Mouse (Mus musculus) CH12.LX (cell line): ENCODE measurements at regions not wholly inside any gene's neighbourhood (a gene's known extent, or its start where the extent isn't known, plus 50 kb on each side); places are given as distances from the start of the nearest gene placed in this dataset.

Experiments used
- DNase-seq: peaks from one replicate; pipeline ENCODE4 v3.0.0-alpha.2; 2013; ENCODE audit errors: extremely low read depth
- H3K27ac ChIP-seq: 2 replicates; pipeline ENCODE4 v1.5.1; 2012; ENCODE audit warnings: low read depth, mild to moderate bottlenecking, control low read depth, moderate library complexity; ENCODE audit not compliant: insufficient read depth
- H3K27me3 ChIP-seq: replicated peaks from 2 replicates; pipeline ENCODE3; 2012; ENCODE audit warnings: inconsistent platforms
- H3K36me3 ChIP-seq, 2 experiments: replicated peaks in 1 of 2; 2 replicates each; pipeline versions ENCODE3 to v1.6.1; 2012; ENCODE audit warnings: inconsistent platforms in 1 of 2, low read length in 1 of 2, mild to moderate bottlenecking in 1 of 2, mixed read lengths in 1 of 2, moderate library complexity in 1 of 2; ENCODE audit not compliant: control insufficient read depth in 1 of 2, insufficient read depth in 1 of 2
- H3K4me1 ChIP-seq, 2 experiments: 2 replicates each; pipeline ENCODE4 v1.6.1; 2012; ENCODE audit warnings: inconsistent platforms in 1 of 2, moderate library complexity in 1 of 2; ENCODE audit not compliant: insufficient read depth in 2 of 2, control insufficient read depth in 1 of 2
- H3K4me2 ChIP-seq: 2 replicates; pipeline ENCODE4 v1.6.1; 2012; ENCODE audit warnings: low read depth, mild to moderate bottlenecking, control low read depth; ENCODE audit not compliant: poor library complexity, insufficient read depth, severe bottlenecking
- H3K4me3 ChIP-seq, 3 experiments: fragments of 150-350 bp in 1 of 3; sonication (generic) in 1 of 3; replicated peaks in 1 of 3; 2 replicates each; pipeline versions ENCODE3 to v1.5.1; 2011 to 2012; ENCODE audit warnings: low read depth in 2 of 3, low read length in 2 of 3, mild to moderate bottlenecking in 2 of 3, moderate library complexity in 2 of 3, control low read depth in 1 of 3, improper control_type of control experiment in 1 of 3, inconsistent platforms in 1 of 3, mixed read lengths in 1 of 3; ENCODE audit not compliant: poor library complexity in 1 of 3
- H3K79me2 ChIP-seq: replicated peaks from 2 replicates; pipeline ENCODE4 v1.6.1; 2012; ENCODE audit warnings: mild to moderate bottlenecking, moderate library complexity; ENCODE audit not compliant: control insufficient read depth, poor library complexity, insufficient read depth, severe bottlenecking; ENCODE audit errors: extremely low read depth
- H3K9ac ChIP-seq: 2 replicates; pipeline ENCODE4 v1.6.1; 2012; ENCODE audit warnings: low read depth, mild to moderate bottlenecking, control low read depth, moderate library complexity; ENCODE audit not compliant: insufficient read depth
- H3K9me3 ChIP-seq: replicated peaks from 2 replicates; pipeline ENCODE3; 2012; ENCODE audit warnings: low read length, inconsistent platforms, mixed read lengths
- BHLHE40 ChIP-seq: IDR thresholded peaks from 2 replicates; pipeline ENCODE4 v1.6.1; 2011; ENCODE audit warnings: mild to moderate bottlenecking, low read depth, low read length, improper control_type of control experiment
- CHD2 ChIP-seq: IDR thresholded peaks from 2 replicates; pipeline ENCODE4 v1.6.1; 2011; ENCODE audit warnings: low read length, improper control_type of control experiment
- ELF1 ChIP-seq: IDR thresholded peaks from 2 replicates; pipeline ENCODE4 v1.6.1; 2014; ENCODE audit warnings: low read depth, mild to moderate bottlenecking, inconsistent platforms, low read length, improper control_type of control experiment
- EP300 ChIP-seq: IDR thresholded peaks from 2 replicates; pipeline ENCODE4 v1.6.1; 2011; ENCODE audit warnings: low read length, improper control_type of control experiment
- ETS1 ChIP-seq: conservative IDR thresholded peaks from 2 replicates; pipeline ENCODE4 v1.6.1; 2012; ENCODE audit warnings: low read depth, mild to moderate bottlenecking, inconsistent platforms, low read length, improper control_type of control experiment, moderate library complexity
- GABPA ChIP-seq: IDR thresholded peaks from 2 replicates; pipeline ENCODE4 v1.6.1; 2012; ENCODE audit warnings: low read depth, low read length, improper control_type of control experiment, inconsistent platforms; ENCODE audit not compliant: insufficient replicate concordance
- HCFC1 ChIP-seq: IDR thresholded peaks from 2 replicates; pipeline ENCODE4 v1.6.1; 2012; ENCODE audit warnings: low read depth, mild to moderate bottlenecking, inconsistent platforms, low read length, improper control_type of control experiment
- IRF4 ChIP-seq: IDR thresholded peaks from 2 replicates; pipeline ENCODE4 v1.6.1; 2014; ENCODE audit warnings: low read depth, mild to moderate bottlenecking, inconsistent platforms, low read length, improper control_type of control experiment
- JUN ChIP-seq: IDR thresholded peaks from 2 replicates; pipeline ENCODE4 v1.6.1; 2011; ENCODE audit warnings: low read depth, mild to moderate bottlenecking, low read length, improper control_type of control experiment, moderate library complexity; ENCODE audit not compliant: insufficient read depth
- MAX ChIP-seq: IDR thresholded peaks from 2 replicates; pipeline ENCODE4 v1.6.1; 2011; ENCODE audit warnings: low read length, improper control_type of control experiment
- MAZ ChIP-seq: IDR thresholded peaks from 2 replicates; pipeline ENCODE4 v1.6.1; 2012; ENCODE audit warnings: low read depth, mild to moderate bottlenecking, inconsistent platforms, low read length, improper control_type of control experiment, moderate library complexity
- MEF2A ChIP-seq: IDR thresholded peaks from 2 replicates; pipeline ENCODE4 v1.6.1; 2014; ENCODE audit warnings: low read depth, mild to moderate bottlenecking, inconsistent platforms, low read length, improper control_type of control experiment, borderline replicate concordance
- MXI1 ChIP-seq: IDR thresholded peaks from 2 replicates; pipeline ENCODE4 v1.6.1; 2011; ENCODE audit warnings: mild to moderate bottlenecking, low read depth, low read length, improper control_type of control experiment
- MYC ChIP-seq: IDR thresholded peaks from 2 replicates; pipeline ENCODE4 v1.6.1; 2011; ENCODE audit warnings: low read depth, mild to moderate bottlenecking, improper control_type of control experiment, low read length
- NRF1 ChIP-seq: IDR thresholded peaks from 2 replicates; pipeline ENCODE4 v1.6.1; 2014; ENCODE audit warnings: low read depth, mild to moderate bottlenecking, inconsistent platforms, low read length, improper control_type of control experiment, moderate library complexity
- PAX5 ChIP-seq: IDR thresholded peaks from 2 replicates; pipeline ENCODE4 v1.6.1; 2012; ENCODE audit warnings: low read length, inconsistent platforms, mixed read lengths
- POLR2A ChIP-seq: IDR thresholded peaks from 2 replicates; pipeline ENCODE4 v1.6.1; 2011; ENCODE audit warnings: low read depth, mild to moderate bottlenecking, improper control_type of control experiment, low read length
- RAD21 ChIP-seq: IDR thresholded peaks from 2 replicates; pipeline ENCODE4 v1.6.1; 2011; ENCODE audit warnings: low read depth, mild to moderate bottlenecking, low read length, improper control_type of control experiment, moderate library complexity
- RCOR1 ChIP-seq: conservative IDR thresholded peaks from 2 replicates; pipeline ENCODE4 v1.6.1; 2012; ENCODE audit warnings: low read depth, mild to moderate bottlenecking, inconsistent platforms, low read length, improper control_type of control experiment
- SIN3A ChIP-seq: IDR thresholded peaks from 2 replicates; pipeline ENCODE4 v1.6.1; 2012; ENCODE audit warnings: low read length, improper control_type of control experiment, inconsistent platforms
- TCF12 ChIP-seq: IDR thresholded peaks from 2 replicates; pipeline ENCODE4 v1.6.1; 2014; ENCODE audit warnings: low read depth, mild to moderate bottlenecking, inconsistent platforms, low read length, improper control_type of control experiment
- UBTF ChIP-seq: IDR thresholded peaks from 2 replicates; pipeline ENCODE4 v1.6.1; 2012; ENCODE audit warnings: low read depth, mild to moderate bottlenecking, inconsistent platforms, low read length, improper control_type of control experiment, moderate library complexity
- USF1 ChIP-seq: IDR thresholded peaks from 2 replicates; pipeline ENCODE4 v1.6.1; 2014; ENCODE audit warnings: low read depth, mild to moderate bottlenecking, inconsistent platforms, low read length, improper control_type of control experiment
- USF2 ChIP-seq: conservative IDR thresholded peaks from 2 replicates; pipeline ENCODE4 v1.6.1; 2011; ENCODE audit warnings: low read depth, low read length, improper control_type of control experiment
- ZC3H11A ChIP-seq: IDR thresholded peaks from 2 replicates; pipeline ENCODE4 v1.6.1; 2012; ENCODE audit warnings: low read depth, mild to moderate bottlenecking, inconsistent platforms, low read length, improper control_type of control experiment
- ZKSCAN1 ChIP-seq: IDR thresholded peaks from 2 replicates; pipeline ENCODE4 v1.6.1; 2012; ENCODE audit warnings: low read depth, inconsistent platforms, low read length, improper control_type of control experiment, borderline replicate concordance
- ZNF384 ChIP-seq: IDR thresholded peaks from 2 replicates; pipeline ENCODE4 v1.6.1; 2012; ENCODE audit warnings: low read depth, low read length, improper control_type of control experiment, inconsistent platforms
- dilution Hi-C: fragments of 300-500 bp; cut with MboI; formaldehyde crosslinking; loops from 2 replicates; pipeline ENCODE4 v1.14.3; 2020; ENCODE audit warnings: low sequenced_read_pairs; ENCODE audit not compliant: extremely low pct_unique_long_range_greater_than_20kb, extremely low pct_ligation_motif_present
- in situ Hi-C: fragments of 300-500 bp; cut with MboI; formaldehyde crosslinking; loops from 3 replicates; pipeline ENCODE4 v1.14.3; 2019; ENCODE audit warnings: low sequenced_read_pairs, low pct_ligation_motif_present, low pct_unique_long_range_greater_than_20kb, mixed read lengths

- no peaks in the 10 kb centered on the region for H3K79me2 ChIP-seq
- DNase-seq, result no peak
- no peak overlapping the region for H3K4me3 ChIP-seq
- TF ChIP-seq UBTF, result no peak
- TF ChIP-seq JUN, result no peak
- TF ChIP-seq MEF2A, result no peak
- TF ChIP-seq MXI1, result no peak
- no peak for TF ChIP-seq CHD2
- no peak for TF ChIP-seq USF2
- no peak for TF ChIP-seq BHLHE40
- TF ChIP-seq RCOR1, result no peak
- TF ChIP-seq RAD21, result no peak
- no peak for TF ChIP-seq TCF12
- no peak for TF ChIP-seq ZKSCAN1
- no peak for TF ChIP-seq ETS1
- TF ChIP-seq MYC, result no peak
- TF ChIP-seq ELF1, result no peak
- no peak for TF ChIP-seq USF1
- TF ChIP-seq IRF4, result no peak
- no peak for TF ChIP-seq ZNF384
- TF ChIP-seq MAX, result no peak
- no peak for TF ChIP-seq SIN3A
- TF ChIP-seq POLR2A, result no peak
- no peak overlapping the region for H3K4me2 ChIP-seq
- H3K27me3 ChIP-seq, result no peaks in the 10 kb centered on the region
- dilution Hi-C loops (no loop called here), in situ Hi-C loops (no loop called here)
- H3K27ac ChIP-seq, result no peak overlapping the region
- no peaks in the 10 kb centered on the region for H3K36me3 ChIP-seq
- H3K4me1 ChIP-seq, result peaks cover 0 to 33% of the 10 kb centered on the region in 2 experiments; a peak in 2 of 4 replicates
- no peaks in the 10 kb centered on the region for H3K9me3 ChIP-seq
- no peak overlapping the region for H3K9ac ChIP-seq
These were observed 666.2 kb downstream of the Nr4a2 start for GRCm38 (mm10) chr2:56457594-56457993.

- DNase-seq, result peak; percentile 19
- Histone ChIP-seq H3K4me2 (no peak overlapping the region), H3K36me3 (no peaks in the 10 kb centered on the region)
- dilution Hi-C loops, result no loop called here
- TF ChIP-seq RCOR1 (no peak), ZKSCAN1 (no peak), NRF1 (no peak), USF2 (no peak), MYC (no peak), HCFC1 (no peak), MAZ (no peak), EP300 (no peak), UBTF (no peak), ZNF384 (no peak), GABPA (no peak), ZC3H11A (no peak), PAX5 (no peak), MEF2A (no peak)
- TF ChIP-seq, all 38 proteins: peak for 0
- in situ Hi-C loops, result no loop called here
- no peaks in the 10 kb centered on the region for H3K9me3 ChIP-seq
- H3K79me2 ChIP-seq, result no peaks in the 10 kb centered on the region
- no peak overlapping the region for H3K4me3 ChIP-seq
- no peaks in the 10 kb centered on the region for H3K27me3 ChIP-seq
- no peak overlapping the region for H3K27ac ChIP-seq
- no peak overlapping the region for H3K9ac ChIP-seq
- H3K4me1 ChIP-seq, result peaks cover 0 to 30% of the 10 kb centered on the region in 2 experiments; a peak in 2 of 4 replicates
These were observed 667.9 kb downstream of the Nr4a2 start for GRCm38 (mm10) chr2:56455856-56456395.
